Mouse (Mus musculus) forebrain, embryonic 16.5 days (tissue): ENCODE results near the gene Dclre1c. TPM values are rescaled to one million over a fixed set of nuclear protein-coding genes. Genes with fewer than 3 reads are reported as not detected.

Experiments used
- ATAC-seq: fragments of 200-750 bp; cut with Nextera tagmentation; 2 replicates; pipeline ENCODE4 v1.8.0; 2017; ENCODE audit warnings: mild to moderate bottlenecking, moderate library complexity
- H3K27ac ChIP-seq: fragments of 300-500 bp; sonication (generic); 2 replicates; pipeline ENCODE4 v1.5.1; 2014; ENCODE audit warnings: low read length, control low read depth
- H3K27me3 ChIP-seq: fragments of 300-500 bp; sonication (generic); replicated peaks from 2 replicates; pipeline ENCODE4 v1.6.1; 2014; ENCODE audit warnings: low read length; ENCODE audit not compliant: control insufficient read depth, insufficient read depth
- H3K36me3 ChIP-seq: fragments of 300-500 bp; sonication (generic); 2 replicates; pipeline ENCODE4 v1.6.1; 2014; ENCODE audit not compliant: control insufficient read depth, insufficient read depth
- H3K4me1 ChIP-seq: fragments of 300-500 bp; sonication (generic); replicated peaks from 2 replicates; pipeline ENCODE4 v1.6.1; 2014; ENCODE audit warnings: low read length; ENCODE audit not compliant: control insufficient read depth, insufficient read depth
- H3K4me2 ChIP-seq: fragments of 300-500 bp; sonication (generic); 2 replicates; pipeline ENCODE4 v1.6.1; 2014; ENCODE audit warnings: mild to moderate bottlenecking, low read length, control low read depth
- H3K4me3 ChIP-seq: fragments of 300-500 bp; sonication (generic); replicated peaks from 2 replicates; pipeline ENCODE4 v1.5.1; 2014; ENCODE audit warnings: mild to moderate bottlenecking, low read length, control low read depth
- H3K9ac ChIP-seq: fragments of 300-500 bp; sonication (generic); replicated peaks from 2 replicates; pipeline ENCODE4 v1.6.1; 2014; ENCODE audit warnings: low read depth, low read length, control low read depth
- H3K9me3 ChIP-seq: fragments of 300-500 bp; sonication (generic); 2 replicates; pipeline ENCODE4 v1.6.1; 2016; ENCODE audit warnings: low read length; ENCODE audit not compliant: control insufficient read depth
- WGBS: fragments of 180-500 bp; shearing (Covaris S2); extraction: QIAGEN DNeasy Blood & Tissue Kit; methylation state at CpG from one replicate; pipeline ENCODE4 v1.1.7; 2014; 5-methylcytosine and 5-hydroxymethylcytosine counted together
- polyA plus RNA-seq: library from polyadenylated mRNA; unstranded; fragments of >200 nt; fragmentation: Nextera tagmentation; extraction: Ambion mirVana; gene quantifications from 2 replicates; pipeline ENCODE4 v1.2.1, GENCODE M21; 2015

Gene Dclre1c
- polyA plus RNA-seq, 1 experiment from 2014 or later, result 9.8 TPM

GRCm38 (mm10) chr2:3420157-3420556, 3.8 kb upstream of the Dclre1c start:
- WGBS, result 41% methylated on average over 4 of the region's 4 CpGs

GRCm38 (mm10) chr2:3422548-3422947, 1.4 kb upstream of the Dclre1c start, which contains the start of gene Meig1:
Gene Meig1, minus strand, starts transcription at chr2:3422648.
- H3K9me3 ChIP-seq, result no peaks in the 10 kb centered on the region
- no peak for ATAC-seq
- no peaks in the 10 kb centered on the region for H3K36me3 ChIP-seq
- H3K4me2 ChIP-seq, result no peak within 1 kb of the TSS
- H3K9ac ChIP-seq, result no peak within 1 kb of the TSS
- WGBS, result 61% methylated on average over 3 of the region's 3 CpGs
- H3K4me1 ChIP-seq, result peaks cover 15% of the 10 kb centered on the region
- no peak within 1 kb of the TSS for H3K4me3 ChIP-seq
- no peaks in the 10 kb centered on the region for H3K27me3 ChIP-seq
- H3K27ac ChIP-seq, result no peak within 1 kb of the TSS

More at GRCm38 (mm10) chr2:3420157-3420556, 3.8 kb upstream of the Dclre1c start:
- H3K27me3 ChIP-seq, result peaks cover 6% of the 10 kb centered on the region; the same call in 1 of the 2 replicates
- H3K4me3 ChIP-seq, result no peak overlapping the region
- H3K9me3 ChIP-seq, result no peaks in the 10 kb centered on the region
- no peak overlapping the region for H3K27ac ChIP-seq
- ATAC-seq, result no peak
- peaks cover 15% of the 10 kb centered on the region for H3K4me1 ChIP-seq
- H3K9ac ChIP-seq, result no peak overlapping the region
- H3K4me2 ChIP-seq, result no peak overlapping the region
- H3K36me3 ChIP-seq, result no peaks in the 10 kb centered on the region

- Histone ChIP-seq H3K4me2 (peak overlapping the region; percentile 83), H3K27me3 (no peaks in the 10 kb centered on the region), H3K9me3 (no peaks in the 10 kb centered on the region), H3K36me3 (no peaks in the 10 kb centered on the region), H3K4me1 (peaks cover 10% of the 10 kb centered on the region), H3K4me3 (peak overlapping the region; percentile 64), H3K27ac (no peak overlapping the region), H3K9ac (peak overlapping the region; percentile 53)
- 0 out of 2 replicates have a peak, but pooled peaks have one; percentile 1 for ATAC-seq
- WGBS, result 8% methylated on average over 10 of the region's 10 CpGs
Measured at GRCm38 (mm10) chr2:3424579-3424910, 614 bp downstream of the Dclre1c start.

GRCm38 (mm10) chr2:3430956-3431355, 7.0 kb downstream of the Dclre1c start:
- Histone ChIP-seq H3K27me3 (no peaks in the 10 kb centered on the region), H3K27ac (no peak overlapping the region), H3K9me3 (no peaks in the 10 kb centered on the region), H3K4me2 (no peak overlapping the region), H3K4me3 (no peak overlapping the region), H3K9ac (no peak overlapping the region), H3K4me1 (no peaks in the 10 kb centered on the region), H3K36me3 (no peaks in the 10 kb centered on the region)
- ATAC-seq, result no peak
- WGBS, result 90% methylated on average over 9 of the region's 9 CpGs

- WGBS, result 89% methylated on average over 6 of the region's 6 CpGs
- Histone ChIP-seq H3K27me3 (no peaks in the 10 kb centered on the region), H3K27ac (no peak overlapping the region), H3K36me3 (no peaks in the 10 kb centered on the region), H3K4me3 (no peak overlapping the region), H3K4me2 (no peak overlapping the region), H3K9me3 (no peaks in the 10 kb centered on the region), H3K9ac (no peak overlapping the region), H3K4me1 (no peaks in the 10 kb centered on the region)
- no peak for ATAC-seq
Measured at GRCm38 (mm10) chr2:3435369-3436061, 11.6 kb downstream of the Dclre1c start.

- no peak for ATAC-seq
- no peak overlapping the region for H3K4me2 ChIP-seq
- no peaks in the 10 kb centered on the region for H3K36me3 ChIP-seq
- H3K27me3 ChIP-seq, result no peaks in the 10 kb centered on the region
- H3K9ac ChIP-seq, result no peak overlapping the region
- no peak overlapping the region for H3K4me3 ChIP-seq
- H3K27ac ChIP-seq, result no peak overlapping the region
- H3K4me1 ChIP-seq, result no peaks in the 10 kb centered on the region
- no peaks in the 10 kb centered on the region for H3K9me3 ChIP-seq
- 37% methylated on average over 7 of the region's 7 CpGs for WGBS
Measured at GRCm38 (mm10) chr2:3437956-3438355, 14.0 kb downstream of the Dclre1c start.

- Histone ChIP-seq H3K9ac (no peak overlapping the region), H3K36me3 (peaks cover 2% of the 10 kb centered on the region; the same call in 1 of the 2 replicates), H3K9me3 (no peaks in the 10 kb centered on the region), H3K27ac (no peak overlapping the region), H3K4me3 (no peak overlapping the region), H3K4me1 (no peaks in the 10 kb centered on the region), H3K4me2 (no peak overlapping the region), H3K27me3 (no peaks in the 10 kb centered on the region)
- ATAC-seq, result no peak
- 55% methylated on average over 7 of the region's 7 CpGs for WGBS
Measured at GRCm38 (mm10) chr2:3444206-3444605, 20.3 kb downstream of the Dclre1c start.

- ATAC-seq, result no peak
- no peak overlapping the region for H3K9ac ChIP-seq
- H3K27me3 ChIP-seq, result no peaks in the 10 kb centered on the region
- no peak overlapping the region for H3K4me2 ChIP-seq
- H3K4me3 ChIP-seq, result no peak overlapping the region
- H3K36me3 ChIP-seq, result peaks cover 8% of the 10 kb centered on the region
- no peaks in the 10 kb centered on the region for H3K4me1 ChIP-seq
- H3K9me3 ChIP-seq, result no peaks in the 10 kb centered on the region
- H3K27ac ChIP-seq, result no peak overlapping the region
- 91% methylated on average over 4 of the region's 4 CpGs for WGBS
Measured at GRCm38 (mm10) chr2:3445984-3446383, 22.1 kb downstream of the Dclre1c start.

GRCm38 (mm10) chr2:3449431-3449830, 25.5 kb downstream of the Dclre1c start:
- Histone ChIP-seq H3K4me1 (no peaks in the 10 kb centered on the region), H3K9ac (no peak overlapping the region), H3K4me3 (no peak overlapping the region), H3K36me3 (peaks cover 12% of the 10 kb centered on the region), H3K27ac (no peak overlapping the region), H3K9me3 (no peaks in the 10 kb centered on the region), H3K4me2 (no peak overlapping the region), H3K27me3 (no peaks in the 10 kb centered on the region)
- no peak for ATAC-seq
- WGBS, result 83% methylated on average over 2 of the region's 2 CpGs

GRCm38 (mm10) chr2:3453096-3453495, 29.2 kb downstream of the Dclre1c start:
- Histone ChIP-seq H3K9ac (no peak overlapping the region), H3K27me3 (no peaks in the 10 kb centered on the region), H3K9me3 (no peaks in the 10 kb centered on the region), H3K36me3 (peaks cover 19% of the 10 kb centered on the region), H3K4me1 (no peaks in the 10 kb centered on the region), H3K4me2 (no peak overlapping the region), H3K4me3 (no peak overlapping the region), H3K27ac (no peak overlapping the region)
- 95% methylated on average over 3 of the region's 3 CpGs for WGBS
- no peak for ATAC-seq
